Mouse (Mus musculus) brain, embryonic 14.5 days (tissue): ENCODE results near the gene Fem1b. TPM values are rescaled to one million over a fixed set of nuclear protein-coding genes. Genes with fewer than 3 reads are reported as not detected.
"Not testable (repeated sequence)": the region's sequence is repeated elsewhere in the genome, so short reads cannot be mapped to it uniquely, and the experiment has no call there.

Experiments used
- DNase-seq: peaks from one replicate; pipeline ENCODE4 v3.0.0-alpha.2; 2011; ENCODE audit warnings: low read depth
- CTCF ChIP-seq: fragments of 200-500 bp; IDR thresholded peaks from 2 replicates; pipeline ENCODE4 v1.5.1; 2012; ENCODE audit warnings: inconsistent platforms, mild to moderate bottlenecking, moderate library complexity, borderline replicate concordance; ENCODE audit not compliant: insufficient read depth, insufficient read length; ENCODE audit errors: extremely low read depth
- POLR2A ChIP-seq: fragments of 200-500 bp; IDR thresholded peaks from 2 replicates; pipeline ENCODE4 v1.6.1; 2012; ENCODE audit warnings: mild to moderate bottlenecking, inconsistent platforms, borderline replicate concordance; ENCODE audit not compliant: poor library complexity, insufficient read depth, insufficient read length, severe bottlenecking; ENCODE audit errors: extremely low read depth
- polyA plus RNA-seq: library from polyadenylated mRNA; depleted of rRNA; stranded (reverse); fragments of >200 nt; gene quantifications from 2 replicates; pipeline ENCODE4 v1.2.3, GENCODE M21; 2012; rRNA removed

Fem1b gene
- 48.8 and 89.5 TPM in 2 replicates for polyA plus RNA-seq

DNA sequence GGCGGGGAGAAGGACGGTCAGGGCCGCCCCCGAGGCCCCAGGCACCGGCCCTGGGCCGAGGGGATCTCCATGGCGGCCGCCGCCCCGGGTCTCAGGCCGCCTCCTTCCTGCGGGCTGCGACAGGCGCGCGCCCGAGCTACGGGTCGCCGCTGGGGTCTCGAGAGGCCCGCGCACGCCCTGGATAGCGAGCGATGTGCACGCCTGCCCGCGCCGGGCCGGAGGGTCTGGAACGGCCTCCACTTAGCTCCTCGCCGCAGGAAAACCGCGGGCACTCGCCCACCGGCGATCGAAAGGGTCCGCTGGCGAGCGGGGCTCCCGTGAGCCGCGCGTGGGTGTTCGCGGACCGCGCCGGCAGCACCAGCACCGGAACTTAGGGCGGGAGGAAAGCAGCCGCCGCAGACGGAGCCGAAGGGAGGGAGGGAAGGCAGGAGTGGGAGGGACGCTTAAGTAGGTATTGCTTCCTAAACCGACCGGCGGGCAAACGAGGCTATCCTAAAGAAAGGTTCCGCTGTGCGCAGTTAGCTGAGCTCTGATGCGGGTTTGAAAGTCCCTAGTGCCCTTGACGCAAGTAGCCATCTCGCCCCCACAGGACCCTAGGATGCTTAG is at the start of gene Fem1b:
TSS of gene Fem1b (minus strand) at position 419 of the 606 bp plus-strand sequence.
- peak; percentile 98 for DNase-seq
- TF ChIP-seq CTCF (no peak), POLR2A (peak; percentile 58)

- DNase-seq: peak; percentile 19
- TF ChIP-seq POLR2A (no peak), CTCF (no peak)
Observed at GRCm38 (mm10) chr9:62860866-62861265, 49.1 kb upstream of the Fem1b start.

GRCm38 (mm10) chr9:62860102-62860501 is 48.4 kb upstream of the Fem1b start:
- DNase-seq: not testable (repeated sequence)

GRCm38 (mm10) chr9:62858266-62859019 is 46.7 kb upstream of the Fem1b start:
- TF ChIP-seq POLR2A (no peak), CTCF (no peak)
- DNase-seq: no peak

GRCm38 (mm10) chr9:62857719-62858261 is 46.1 kb upstream of the Fem1b start, which contains the start of gene Calml4:
Gene Calml4, plus strand, starts transcription at chr9:62858080.
- peak; percentile 59 for DNase-seq
- TF ChIP-seq POLR2A (no peak), CTCF (no peak)

GRCm38 (mm10) chr9:62857216-62857615 is 45.5 kb upstream of the Fem1b start:
- TF ChIP-seq POLR2A: no peak
- TF ChIP-seq CTCF: no peak
- DNase-seq: no peak

- DNase-seq: no peak
- no peak for TF ChIP-seq POLR2A
Observed at GRCm38 (mm10) chr9:62854483-62854882, 42.7 kb upstream of the Fem1b start.

GRCm38 (mm10) chr9:62851571-62851970 is 39.8 kb upstream of the Fem1b start:
- no peak for DNase-seq
- TF ChIP-seq POLR2A: no peak
- no peak for TF ChIP-seq CTCF

DNA sequence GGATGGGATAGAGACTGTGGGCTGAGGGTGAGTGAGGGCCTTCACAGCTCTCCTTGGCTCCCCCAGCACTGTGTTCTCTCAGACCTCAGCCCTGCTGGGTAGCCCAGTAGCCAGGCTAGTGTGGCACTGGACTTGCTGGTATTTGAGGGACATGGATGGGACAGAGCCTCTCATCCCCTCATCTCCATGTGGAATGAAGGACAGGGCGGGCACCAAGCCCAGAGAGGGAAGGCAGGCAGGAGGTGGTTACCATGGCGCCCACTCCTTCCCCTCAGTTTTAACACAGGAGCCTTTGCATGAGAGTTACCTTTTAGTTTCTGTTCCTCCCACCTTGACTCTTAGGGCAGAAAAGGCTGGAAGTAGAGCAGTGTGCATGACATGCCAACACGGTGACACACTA is 36.9 kb upstream of the Fem1b start:
- DNase-seq: no peak
- TF ChIP-seq CTCF: no peak
- no peak for TF ChIP-seq POLR2A

DNA sequence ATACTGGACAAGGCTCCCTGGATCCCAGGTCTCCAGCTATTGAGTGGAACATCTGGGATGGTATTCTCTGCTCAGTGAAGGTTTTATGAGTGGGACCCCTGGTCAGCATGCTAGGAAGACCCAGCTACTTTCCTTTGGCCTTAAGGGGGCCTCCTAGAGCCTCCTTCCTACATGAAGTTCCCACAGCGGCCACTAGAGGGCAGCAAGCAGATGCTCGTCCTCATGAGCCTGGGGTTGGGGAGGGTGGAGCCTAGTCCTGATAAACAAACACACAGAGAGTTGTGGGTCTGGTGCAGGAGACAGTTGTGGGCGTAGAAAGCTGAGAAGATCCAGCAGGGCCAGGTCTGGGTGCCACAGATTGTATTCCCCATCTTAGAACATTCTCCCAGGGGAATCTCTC is 36.0 kb upstream of the Fem1b start:
- TF ChIP-seq CTCF: peak; percentile 99
- TF ChIP-seq POLR2A: no peak
- peak; percentile 86 for DNase-seq

GRCm38 (mm10) chr9:62844461-62844860 is 32.7 kb upstream of the Fem1b start:
- no peak for DNase-seq
- TF ChIP-seq POLR2A (no peak), CTCF (no peak)

GRCm38 (mm10) chr9:62843356-62844024 is 31.8 kb upstream of the Fem1b start:
- TF ChIP-seq POLR2A: no peak
- no peak for TF ChIP-seq CTCF
- DNase-seq: no peak

GRCm38 (mm10) chr9:62839172-62839770 is 27.5 kb upstream of the Fem1b start:
- DNase-seq: peak; percentile 75
- no peak for TF ChIP-seq CTCF
- TF ChIP-seq POLR2A: no peak

GRCm38 (mm10) chr9:62838506-62839171 is 26.9 kb upstream of the Fem1b start, which contains the start of gene Cln6:
Gene Cln6, plus strand, starts transcription at chr9:62838785.
- TF ChIP-seq POLR2A: peak; percentile 64; the same call in 1 of the 2 replicates
- TF ChIP-seq CTCF: no peak
- DNase-seq: peak; percentile 96
